Mouse (Mus musculus) CH12.LX (cell line): ENCODE results near the gene Pde4d. TPM values are rescaled to one million over a fixed set of nuclear protein-coding genes. Genes with fewer than 3 reads are reported as not detected.

Source experiments
- DNase-seq: peaks from one replicate; pipeline ENCODE4 v3.0.0-alpha.2; 2013; ENCODE audit errors: extremely low read depth
- H3K27ac ChIP-seq: 2 replicates; pipeline ENCODE4 v1.5.1; 2012; ENCODE audit warnings: low read depth, mild to moderate bottlenecking, control low read depth, moderate library complexity; ENCODE audit not compliant: insufficient read depth
- H3K27me3 ChIP-seq: replicated peaks from 2 replicates; pipeline ENCODE3; 2012; ENCODE audit warnings: inconsistent platforms
- H3K36me3 ChIP-seq, 2 experiments: replicated peaks in 1 of 2; 2 replicates each; pipeline versions ENCODE3 to v1.6.1; 2012; ENCODE audit warnings: inconsistent platforms in 1 of 2, low read length in 1 of 2, mild to moderate bottlenecking in 1 of 2, mixed read lengths in 1 of 2, moderate library complexity in 1 of 2; ENCODE audit not compliant: control insufficient read depth in 1 of 2, insufficient read depth in 1 of 2
- H3K4me1 ChIP-seq, 2 experiments: 2 replicates each; pipeline ENCODE4 v1.6.1; 2012; ENCODE audit warnings: inconsistent platforms in 1 of 2, moderate library complexity in 1 of 2; ENCODE audit not compliant: insufficient read depth in 2 of 2, control insufficient read depth in 1 of 2
- H3K4me2 ChIP-seq: 2 replicates; pipeline ENCODE4 v1.6.1; 2012; ENCODE audit warnings: low read depth, mild to moderate bottlenecking, control low read depth; ENCODE audit not compliant: poor library complexity, insufficient read depth, severe bottlenecking
- H3K4me3 ChIP-seq, 3 experiments: fragments of 150-350 bp in 1 of 3; sonication (generic) in 1 of 3; replicated peaks in 1 of 3; 2 replicates each; pipeline versions ENCODE3 to v1.5.1; 2011 to 2012; ENCODE audit warnings: low read depth in 2 of 3, low read length in 2 of 3, mild to moderate bottlenecking in 2 of 3, moderate library complexity in 2 of 3, control low read depth in 1 of 3, improper control_type of control experiment in 1 of 3, inconsistent platforms in 1 of 3, mixed read lengths in 1 of 3; ENCODE audit not compliant: poor library complexity in 1 of 3
- H3K79me2 ChIP-seq: replicated peaks from 2 replicates; pipeline ENCODE4 v1.6.1; 2012; ENCODE audit warnings: mild to moderate bottlenecking, moderate library complexity; ENCODE audit not compliant: control insufficient read depth, poor library complexity, insufficient read depth, severe bottlenecking; ENCODE audit errors: extremely low read depth
- H3K9ac ChIP-seq: 2 replicates; pipeline ENCODE4 v1.6.1; 2012; ENCODE audit warnings: low read depth, mild to moderate bottlenecking, control low read depth, moderate library complexity; ENCODE audit not compliant: insufficient read depth
- H3K9me3 ChIP-seq: replicated peaks from 2 replicates; pipeline ENCODE3; 2012; ENCODE audit warnings: low read length, inconsistent platforms, mixed read lengths
- BHLHE40 ChIP-seq: IDR thresholded peaks from 2 replicates; pipeline ENCODE4 v1.6.1; 2011; ENCODE audit warnings: mild to moderate bottlenecking, low read depth, low read length, improper control_type of control experiment
- CTCF ChIP-seq, 2 experiments: IDR thresholded peaks in 1 of 2; conservative IDR thresholded peaks in 1 of 2; 2 replicates each; pipeline ENCODE4 v1.5.1; 2011 to 2012; ENCODE audit warnings: low read depth in 2 of 2, low read length in 2 of 2, improper control_type of control experiment in 1 of 2, inconsistent platforms in 1 of 2, mild to moderate bottlenecking in 1 of 2, moderate library complexity in 1 of 2
- ELF1 ChIP-seq: IDR thresholded peaks from 2 replicates; pipeline ENCODE4 v1.6.1; 2014; ENCODE audit warnings: low read depth, mild to moderate bottlenecking, inconsistent platforms, low read length, improper control_type of control experiment
- ETS1 ChIP-seq: conservative IDR thresholded peaks from 2 replicates; pipeline ENCODE4 v1.6.1; 2012; ENCODE audit warnings: low read depth, mild to moderate bottlenecking, inconsistent platforms, low read length, improper control_type of control experiment, moderate library complexity
- IRF4 ChIP-seq: IDR thresholded peaks from 2 replicates; pipeline ENCODE4 v1.6.1; 2014; ENCODE audit warnings: low read depth, mild to moderate bottlenecking, inconsistent platforms, low read length, improper control_type of control experiment
- JUN ChIP-seq: IDR thresholded peaks from 2 replicates; pipeline ENCODE4 v1.6.1; 2011; ENCODE audit warnings: low read depth, mild to moderate bottlenecking, low read length, improper control_type of control experiment, moderate library complexity; ENCODE audit not compliant: insufficient read depth
- KAT2A ChIP-seq: IDR thresholded peaks from 2 replicates; pipeline ENCODE4 v1.6.1; 2012; ENCODE audit warnings: low read length, improper control_type of control experiment, inconsistent platforms; ENCODE audit not compliant: insufficient replicate concordance
- MAFK ChIP-seq: IDR thresholded peaks from 2 replicates; pipeline ENCODE4 v1.6.1; 2011; ENCODE audit warnings: low read length, improper control_type of control experiment; ENCODE audit not compliant: insufficient replicate concordance
- MAX ChIP-seq: IDR thresholded peaks from 2 replicates; pipeline ENCODE4 v1.6.1; 2011; ENCODE audit warnings: low read length, improper control_type of control experiment
- MXI1 ChIP-seq: IDR thresholded peaks from 2 replicates; pipeline ENCODE4 v1.6.1; 2011; ENCODE audit warnings: mild to moderate bottlenecking, low read depth, low read length, improper control_type of control experiment
- MYC ChIP-seq: IDR thresholded peaks from 2 replicates; pipeline ENCODE4 v1.6.1; 2011; ENCODE audit warnings: low read depth, mild to moderate bottlenecking, improper control_type of control experiment, low read length
- NELFE ChIP-seq: IDR thresholded peaks from 2 replicates; pipeline ENCODE4 v1.6.1; 2011; ENCODE audit warnings: low read depth, low read length, improper control_type of control experiment
- NRF1 ChIP-seq: IDR thresholded peaks from 2 replicates; pipeline ENCODE4 v1.6.1; 2014; ENCODE audit warnings: low read depth, mild to moderate bottlenecking, inconsistent platforms, low read length, improper control_type of control experiment, moderate library complexity
- POLR2AphosphoS2 ChIP-seq: IDR thresholded peaks from 2 replicates; pipeline ENCODE4 v1.6.1; 2011; ENCODE audit warnings: low read depth, low read length, improper control_type of control experiment
- RAD21 ChIP-seq: IDR thresholded peaks from 2 replicates; pipeline ENCODE4 v1.6.1; 2011; ENCODE audit warnings: low read depth, mild to moderate bottlenecking, low read length, improper control_type of control experiment, moderate library complexity
- SIN3A ChIP-seq: IDR thresholded peaks from 2 replicates; pipeline ENCODE4 v1.6.1; 2012; ENCODE audit warnings: low read length, improper control_type of control experiment, inconsistent platforms
- SMC3 ChIP-seq: IDR thresholded peaks from 2 replicates; pipeline ENCODE4 v1.6.1; 2011; ENCODE audit warnings: low read depth, low read length, improper control_type of control experiment
- TBP ChIP-seq: conservative IDR thresholded peaks from 2 replicates; pipeline ENCODE4 v1.6.1; 2011; ENCODE audit warnings: low read depth, low read length, improper control_type of control experiment
- UBTF ChIP-seq: IDR thresholded peaks from 2 replicates; pipeline ENCODE4 v1.6.1; 2012; ENCODE audit warnings: low read depth, mild to moderate bottlenecking, inconsistent platforms, low read length, improper control_type of control experiment, moderate library complexity
- USF1 ChIP-seq: IDR thresholded peaks from 2 replicates; pipeline ENCODE4 v1.6.1; 2014; ENCODE audit warnings: low read depth, mild to moderate bottlenecking, inconsistent platforms, low read length, improper control_type of control experiment
- ZC3H11A ChIP-seq: IDR thresholded peaks from 2 replicates; pipeline ENCODE4 v1.6.1; 2012; ENCODE audit warnings: low read depth, mild to moderate bottlenecking, inconsistent platforms, low read length, improper control_type of control experiment
- ZMIZ1 ChIP-seq: IDR thresholded peaks from 2 replicates; pipeline ENCODE4 v1.6.1; 2012; ENCODE audit warnings: low read depth, mild to moderate bottlenecking, inconsistent platforms, low read length, improper control_type of control experiment
- ZNF384 ChIP-seq: IDR thresholded peaks from 2 replicates; pipeline ENCODE4 v1.6.1; 2012; ENCODE audit warnings: low read depth, low read length, improper control_type of control experiment, inconsistent platforms
- dilution Hi-C: fragments of 300-500 bp; cut with MboI; formaldehyde crosslinking; loops from 2 replicates; pipeline ENCODE4 v1.14.3; 2020; ENCODE audit warnings: low sequenced_read_pairs; ENCODE audit not compliant: extremely low pct_unique_long_range_greater_than_20kb, extremely low pct_ligation_motif_present
- in situ Hi-C: fragments of 300-500 bp; cut with MboI; formaldehyde crosslinking; loops from 3 replicates; pipeline ENCODE4 v1.14.3; 2019; ENCODE audit warnings: low sequenced_read_pairs, low pct_ligation_motif_present, low pct_unique_long_range_greater_than_20kb, mixed read lengths
- polyA plus RNA-seq: library from polyadenylated mRNA; unstranded; fragments of >175 nt; gene quantifications from 2 replicates; pipeline ENCODE4 v1.2.1, GENCODE M21; 2012; ENCODE audit warnings: low read depth; ENCODE audit not compliant: insufficient read length
- total RNA-seq, 2 experiments: library from RNA; depleted of rRNA; stranded (reverse); fragments of 300-350 nt in 1 of 2; fragments of >200 nt in 1 of 2; gene quantifications; 2 replicates each; pipeline ENCODE4 v1.2.3; 2012 to 2014

Gene Pde4d
- total and polyA plus RNA-seq, 3 experiments = not detected

GRCm38 (mm10) chr13:109533838-109534523 lies 1084.2 kb downstream of the Pde4d start:
- H3K9ac ChIP-seq = no peak overlapping the region
- H3K4me3 ChIP-seq = no peak overlapping the region

GRCm38 (mm10) chr13:109534709-109535284 lies 1085.0 kb downstream of the Pde4d start:
- Histone ChIP-seq H3K4me1 (no peaks in the 10 kb centered on the region), H3K36me3 (no peaks in the 10 kb centered on the region), H3K27me3 (no peaks in the 10 kb centered on the region), H3K79me2 (no peaks in the 10 kb centered on the region), H3K4me2 (no peak overlapping the region), H3K9me3 (peaks cover 46% of the 10 kb centered on the region), H3K4me3 (no peak overlapping the region), H3K27ac (no peak overlapping the region), H3K9ac (no peak overlapping the region)
- DNase-seq = no peak
- dilution Hi-C loops = no loop called here
- no peak for TF ChIP-seq POLR2AphosphoS2
- no peak for TF ChIP-seq BHLHE40
- TF ChIP-seq NRF1 = no peak
- TF ChIP-seq UBTF = no peak
- TF ChIP-seq MXI1 = no peak
- TF ChIP-seq JUN = no peak
- TF ChIP-seq USF1 = no peak
- in situ Hi-C loops = no loop called here

More at GRCm38 (mm10) chr13:109533838-109534523, 1084.2 kb downstream of the Pde4d start:
- H3K27ac ChIP-seq = no peak overlapping the region
- H3K36me3 ChIP-seq = no peaks in the 10 kb centered on the region
- dilution Hi-C loops = no loop called here
- in situ Hi-C loops = no loop called here
- H3K79me2 ChIP-seq = no peaks in the 10 kb centered on the region
- H3K4me1 ChIP-seq = no peaks in the 10 kb centered on the region
- no peak for DNase-seq
- no peak for TF ChIP-seq MAX
- no peak for TF ChIP-seq ZNF384
- TF ChIP-seq NELFE = no peak
- no peak for TF ChIP-seq SIN3A
- TF ChIP-seq NRF1 = no peak
- no peak for TF ChIP-seq SMC3
- no peak for TF ChIP-seq KAT2A
- no peaks in the 10 kb centered on the region for H3K27me3 ChIP-seq
- H3K4me2 ChIP-seq = no peak overlapping the region
- H3K9me3 ChIP-seq = peaks cover 42% of the 10 kb centered on the region

DNA sequence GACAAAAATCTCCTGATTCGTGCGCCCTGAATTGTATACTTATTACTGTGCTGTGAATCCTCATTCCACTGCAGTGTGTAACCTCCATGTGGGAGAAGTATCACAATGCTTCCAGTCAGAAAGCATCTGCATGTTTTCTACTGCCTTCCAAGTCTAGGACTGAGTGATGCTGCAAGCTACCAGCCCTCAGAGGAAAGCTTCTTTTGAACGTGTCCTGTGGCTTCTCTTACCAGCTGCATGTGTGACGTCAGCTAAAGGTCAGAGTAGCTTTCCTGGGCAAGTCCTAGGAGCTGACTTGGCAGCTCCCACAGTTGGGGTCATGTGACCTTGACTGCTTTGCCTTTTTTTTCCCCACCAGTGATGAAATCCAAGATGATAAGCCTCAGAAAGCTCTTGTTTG lies 1086.9 kb downstream of the Pde4d start:
- dilution Hi-C loops (no loop called here), in situ Hi-C loops (no loop called here)
- TF ChIP-seq TBP (no peak), ELF1 (no peak), RAD21 (no peak), KAT2A (no peak), MAFK (no peak), ETS1 (no peak), IRF4 (no peak), CTCF (conservative IDR thresholded peaks at IDR 0.05 in 1 of 2, IDR thresholded peaks at IDR 0.05 in 1 of 2; ENCODE audit: low read depth in 2 of 2, low read length in 2 of 2) (no peak), ZC3H11A (no peak), USF1 (no peak), MYC (no peak), MXI1 (no peak), JUN (no peak), ZMIZ1 (no peak), SMC3 (no peak)
- Histone ChIP-seq H3K9me3 (peaks cover 46% of the 10 kb centered on the region), H3K9ac (no peak overlapping the region), H3K79me2 (no peaks in the 10 kb centered on the region), H3K27me3 (no peaks in the 10 kb centered on the region), H3K27ac (no peak overlapping the region), H3K4me1 (no peaks in the 10 kb centered on the region), H3K4me2 (no peak overlapping the region), H3K4me3 (no peak overlapping the region), H3K36me3 (no peaks in the 10 kb centered on the region)
- DNase-seq = no peak
